In the genomic region with DNA sequence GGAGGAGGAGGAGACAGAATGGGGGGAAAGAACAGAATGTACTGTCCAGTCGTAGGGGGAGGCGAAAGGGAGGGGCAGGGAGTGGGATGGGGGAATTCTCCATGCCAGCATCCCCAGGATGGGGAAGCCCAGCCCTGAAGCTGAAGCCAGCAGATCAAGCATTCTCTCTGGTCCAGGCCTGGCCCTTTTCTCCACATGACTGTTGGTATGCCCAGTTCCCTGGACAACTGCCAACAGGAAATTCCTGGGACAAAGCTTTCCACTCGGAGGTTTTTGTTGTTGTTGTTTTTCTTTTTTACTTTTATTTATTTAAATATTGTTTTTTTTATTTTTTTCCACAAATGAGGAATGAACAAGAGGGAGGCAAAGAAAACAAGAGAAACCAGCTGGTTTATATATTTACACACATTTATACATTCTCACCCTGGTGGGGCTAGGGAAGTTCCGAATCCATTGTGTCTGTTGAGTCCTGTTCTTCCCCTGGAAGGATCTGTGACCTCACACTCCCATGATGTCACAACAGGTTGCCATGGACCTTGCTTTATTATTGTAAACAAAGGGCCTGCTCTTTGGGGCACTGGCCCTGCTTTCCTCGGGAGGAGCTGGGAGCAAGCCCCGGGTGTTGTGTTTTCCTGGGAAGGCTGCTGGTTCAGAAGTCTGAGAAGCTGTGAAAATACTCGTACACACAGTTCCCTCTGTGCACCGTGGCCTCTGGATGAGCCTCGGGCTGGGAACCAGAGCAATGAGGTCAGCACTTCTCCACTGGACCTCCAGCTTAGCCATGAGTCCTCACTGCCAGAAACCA, we compare ENCODE assay signal across 8 mouse cellular contexts.
DNase-seq lines count a peak whose midpoint lies in the region; ATAC-seq lines count a peak whose summit lies in the region.

No protein-coding gene starts in this region.

- H3K36me3 ChIP-seq in neural tube, embryonic 15.5 days, result no peaks in the 10 kb centered on the region

- intact Hi-C loops in heart, postnatal 10 days (cut with DNase I), result no loop called here

- peak overlapping the region; percentile 23; the same call in 1 of the 2 replicates for H3K27ac ChIP-seq in neural tube, embryonic 15.5 days (replicated peaks)

- H3K27me3 ChIP-seq in neural tube, embryonic 15.5 days (replicated peaks), result no peaks in the 10 kb centered on the region

- peak; percentile 52 to 73 for DNase-seq in adrenal gland, adult (ENCODE audit: inconsistent age in 2 of 2, low spot score in 1 of 2)
- DNase-seq in adrenal gland, postnatal 4 days (ENCODE audit: low spot score in 2 of 2), result no peak
- DNase-seq in R1 (ENCODE audit: low read depth, low spot score), result peak; percentile 56
- peak; percentile 96 for DNase-seq in fibroblast of lung, adult 2 months (ENCODE audit: low read depth)
- peak; percentile 80 to 83 for DNase-seq in heart, postnatal 10 days
- DNase-seq in large intestine, adult 2 months (ENCODE audit: low read depth, low spot score), result peak; percentile 39
- no peak for DNase-seq in frontal cortex, postnatal 25 days (ENCODE audit: low spot score in 2 of 2)

- 11% methylated on average over 8 of the region's 9 CpGs for WGBS in large intestine, adult 2 months
- 43% methylated on average over 9 of the region's 9 CpGs for WGBS in neural tube, embryonic 15.5 days

- H3K9ac ChIP-seq in neural tube, embryonic 15.5 days (replicated peaks), result no peak overlapping the region

- no peaks in the 10 kb centered on the region for H3K9me3 ChIP-seq in neural tube, embryonic 15.5 days (replicated peaks)

- peaks cover 15% of the 10 kb centered on the region for H3K4me1 ChIP-seq in neural tube, embryonic 15.5 days

- ATAC-seq in neural tube, embryonic 15.5 days (ENCODE audit: low FRiP score), result no peak

- H3K4me2 ChIP-seq in neural tube, embryonic 15.5 days, result no peak overlapping the region

- H3K4me3 ChIP-seq in neural tube, embryonic 15.5 days (replicated peaks), result no peak overlapping the region

Comparison
In these comparisons a context has a peak if more than half of its experiments do, and no peak if none do; other contexts are left out.
1. DNase-seq: peak in adrenal gland, adult (2 of 2), R1 (single experiment), fibroblast of lung, adult 2 months (single experiment), heart, postnatal 10 days (2 of 2) and large intestine, adult 2 months (single experiment); none in adrenal gland, postnatal 4 days (0 of 2) and frontal cortex, postnatal 25 days (0 of 2).